Mouse (Mus musculus) cortical plate, adult 2 months (tissue): ENCODE data around the gene Strn3.

Source experiments
- CTCF ChIP-seq: fragments of 200-500 bp; IDR thresholded peaks from 2 replicates; pipeline ENCODE4 v1.5.1; 2011; ENCODE audit warnings: mild to moderate bottlenecking, control low read depth, low read length; ENCODE audit not compliant: insufficient read depth; ENCODE audit errors: extremely low read depth
- POLR2A ChIP-seq: fragments of 200-500 bp; IDR thresholded peaks from 2 replicates; pipeline ENCODE4 v1.6.1; 2011; ENCODE audit warnings: mild to moderate bottlenecking, low read length, control low read depth; ENCODE audit not compliant: insufficient read depth; ENCODE audit errors: extremely low read depth

- no peak for TF ChIP-seq CTCF
- no peak for TF ChIP-seq POLR2A
Observed at GRCm38 (mm10) chr12:51592888-51593228, 98.8 kb downstream of the Strn3 start.
